Mouse (Mus musculus): ENCODE measurements around the gene Tcap.

Gene Tcap

DNA sequence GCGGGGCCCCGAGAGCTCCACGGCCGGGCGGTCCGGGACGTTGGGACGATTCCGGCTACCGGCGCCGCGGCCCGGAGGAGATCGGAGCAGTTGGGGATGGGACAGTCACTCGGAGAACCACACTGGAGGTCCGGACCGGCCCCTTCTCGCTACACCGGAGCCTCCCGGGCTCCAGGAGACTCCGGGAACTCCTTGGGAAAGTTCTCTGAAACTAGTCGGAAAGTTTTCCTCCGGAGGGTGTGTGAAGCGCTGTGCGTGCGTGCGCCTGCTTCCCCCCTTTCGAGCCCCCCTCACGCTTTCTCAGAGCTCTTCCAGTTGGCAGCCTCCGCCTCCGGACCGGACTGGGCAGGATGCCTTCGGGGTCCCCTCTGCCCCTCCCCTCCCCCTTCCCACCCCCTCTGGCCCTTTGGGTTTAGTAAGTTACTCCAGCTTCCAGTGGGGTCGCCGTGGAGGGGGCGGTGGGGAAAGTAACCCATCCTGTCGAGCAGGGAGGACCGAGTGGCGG lies 29.2 kb downstream of the Tcap start:
- DNase-seq (ENCODE audit: low spot score): no peak

DNA sequence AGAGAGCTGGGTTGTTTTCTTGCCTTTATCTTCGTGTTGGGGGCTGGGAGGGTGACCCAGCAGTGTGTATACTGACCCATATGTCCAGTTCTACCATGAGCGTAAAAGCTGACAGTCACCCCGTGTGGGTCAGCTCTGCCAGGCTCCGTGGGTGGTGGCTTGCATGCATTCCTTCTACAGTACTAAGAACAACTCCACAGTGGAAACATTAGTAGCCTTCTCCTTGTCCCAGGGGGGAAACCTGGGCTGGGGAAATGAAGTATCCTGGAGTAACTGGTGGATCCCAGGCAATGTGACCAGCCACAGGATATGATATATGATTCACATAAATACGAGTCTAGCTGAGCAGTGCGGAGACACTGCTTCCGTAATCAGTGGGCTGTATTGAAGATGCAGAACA lies 30.1 kb downstream of the Tcap start:
- no peak for DNase-seq (ENCODE audit: low spot score)

- DNase-seq (ENCODE audit: low spot score): no peak
Measured at GRCm38 (mm10) chr11:98414162-98414561, 30.6 kb downstream of the Tcap start.

DNA sequence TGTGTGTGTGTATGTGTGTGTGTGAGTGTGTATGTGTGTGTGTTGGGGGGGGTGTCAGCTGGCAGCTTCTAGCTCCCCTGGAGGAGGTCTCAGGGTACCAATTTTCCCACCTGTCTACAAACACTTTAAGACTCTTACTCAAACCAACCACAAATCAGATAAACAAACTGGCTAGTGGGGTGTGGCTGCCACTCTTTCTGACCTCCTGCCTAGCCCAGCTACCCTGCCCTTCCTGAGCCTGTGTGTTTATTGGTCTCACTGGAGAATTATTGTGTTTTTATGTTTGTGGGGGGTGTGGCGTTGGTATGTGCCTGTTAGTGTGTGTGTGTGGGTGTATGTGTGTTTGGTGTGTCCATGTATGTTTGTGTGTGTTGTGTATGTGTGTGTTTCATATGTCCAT lies 33.5 kb downstream of the Tcap start:
- no peak for DNase-seq (ENCODE audit: low spot score)

- DNase-seq (ENCODE audit: low spot score): no peak
Measured at GRCm38 (mm10) chr11:98418273-98418672, 34.7 kb downstream of the Tcap start.

GRCm38 (mm10) chr11:98418939-98419547 lies 35.4 kb downstream of the Tcap start:
- DNase-seq (ENCODE audit: low spot score): no peak

- no peak for DNase-seq (ENCODE audit: low spot score)
Measured at GRCm38 (mm10) chr11:98426592-98426991, 43.0 kb downstream of the Tcap start.

GRCm38 (mm10) chr11:98428436-98428835 lies 44.8 kb downstream of the Tcap start:
- no peak for DNase-seq (ENCODE audit: low spot score)

DNA sequence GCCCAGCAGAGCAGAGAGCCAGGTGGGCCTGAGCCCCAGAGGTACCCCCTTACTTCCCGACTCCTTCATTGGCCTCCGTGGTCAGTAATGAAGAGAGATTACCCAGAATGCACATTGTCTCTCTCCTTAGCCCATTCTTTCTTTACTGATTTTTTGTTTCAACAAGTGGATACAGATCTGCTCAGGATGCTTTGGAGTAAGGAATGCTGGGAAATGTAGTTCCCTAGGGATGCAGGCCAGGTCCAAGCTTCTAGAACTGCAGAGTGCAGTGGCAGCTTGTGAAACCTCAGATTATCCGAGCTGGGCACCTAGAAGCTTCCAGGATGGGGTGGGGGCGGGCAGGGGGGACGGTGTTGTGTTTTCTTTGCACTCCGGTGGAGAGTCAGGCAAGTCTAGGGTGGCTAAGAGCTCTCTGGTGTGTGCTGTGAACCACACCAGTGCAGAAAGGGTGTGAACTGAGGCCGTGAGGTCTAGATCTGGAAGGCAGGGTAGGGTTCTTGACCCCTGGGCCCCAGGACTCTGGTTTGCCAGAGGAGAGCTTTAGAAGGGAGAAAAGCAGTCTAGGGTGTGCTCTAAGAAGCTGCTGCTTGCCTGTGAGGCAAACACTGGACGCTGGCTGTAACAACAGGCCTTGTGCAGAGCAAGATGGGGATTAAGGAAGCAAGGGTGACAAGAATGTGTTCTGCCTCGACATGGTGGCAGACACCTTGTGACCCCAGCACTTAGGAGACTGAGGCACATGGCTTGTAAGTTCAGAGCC lies 48.3 kb downstream of the Tcap start:
- DNase-seq (ENCODE audit: low spot score): no peak
